Mouse (Mus musculus) hindbrain, embryonic 15.5 days (tissue): ENCODE data around the gene Tbc1d30. TPM values are rescaled to one million over a fixed set of nuclear protein-coding genes. Genes with fewer than 3 reads are reported as not detected.

ENCODE experiments used
- ATAC-seq: fragments of 200-750 bp; cut with Nextera tagmentation; 2 replicates; pipeline ENCODE4 v1.8.0; 2017; ENCODE audit warnings: low read depth, moderate number of reproducible peaks, moderate TSS enrichment; ENCODE audit not compliant: low FRiP score
- H3K27ac ChIP-seq: fragments of 300-500 bp; sonication (generic); replicated peaks from 2 replicates; pipeline ENCODE4 v1.5.1; 2015; ENCODE audit warnings: mild to moderate bottlenecking, inconsistent platforms
- H3K27me3 ChIP-seq: fragments of 300-500 bp; sonication (generic); 2 replicates; pipeline ENCODE4 v1.6.1; 2015; ENCODE audit warnings: control low read depth, inconsistent platforms
- H3K36me3 ChIP-seq: fragments of 300-500 bp; sonication (generic); 2 replicates; pipeline ENCODE4 v1.6.1; 2015; ENCODE audit warnings: control low read depth, inconsistent platforms
- H3K4me1 ChIP-seq: fragments of 300-500 bp; sonication (generic); replicated peaks from 2 replicates; pipeline ENCODE4 v1.6.1; 2015; ENCODE audit warnings: control low read depth, inconsistent platforms
- H3K4me2 ChIP-seq: fragments of 300-500 bp; sonication (generic); 2 replicates; pipeline ENCODE4 v1.6.1; 2015; ENCODE audit warnings: moderate library complexity, mild to moderate bottlenecking, inconsistent platforms
- H3K4me3 ChIP-seq: fragments of 300-500 bp; sonication (generic); 2 replicates; pipeline ENCODE4 v1.5.1; 2015; ENCODE audit warnings: mild to moderate bottlenecking, inconsistent platforms
- H3K9ac ChIP-seq: fragments of 300-500 bp; sonication (generic); 2 replicates; pipeline ENCODE4 v1.6.1; 2015; ENCODE audit warnings: inconsistent platforms
- H3K9me3 ChIP-seq: fragments of 300-500 bp; sonication (generic); 2 replicates; pipeline ENCODE4 v1.6.1; 2016; ENCODE audit warnings: control low read depth, inconsistent platforms
- WGBS: fragments of 180-500 bp; shearing (Covaris S2); methylation state at CpG from one replicate; pipeline ENCODE4 v1.1.7; 2015; 5-methylcytosine and 5-hydroxymethylcytosine counted together
- polyA plus RNA-seq: library from polyadenylated mRNA; unstranded; fragments of >200 nt; fragmentation: Nextera tagmentation; extraction: Ambion mirVana; gene quantifications from 2 replicates; pipeline ENCODE4 v1.2.1, GENCODE M21; 2015

The Tbc1d30 gene
- polyA plus RNA-seq, 1 experiment from 2014 or later, result 17.3 TPM

DNA sequence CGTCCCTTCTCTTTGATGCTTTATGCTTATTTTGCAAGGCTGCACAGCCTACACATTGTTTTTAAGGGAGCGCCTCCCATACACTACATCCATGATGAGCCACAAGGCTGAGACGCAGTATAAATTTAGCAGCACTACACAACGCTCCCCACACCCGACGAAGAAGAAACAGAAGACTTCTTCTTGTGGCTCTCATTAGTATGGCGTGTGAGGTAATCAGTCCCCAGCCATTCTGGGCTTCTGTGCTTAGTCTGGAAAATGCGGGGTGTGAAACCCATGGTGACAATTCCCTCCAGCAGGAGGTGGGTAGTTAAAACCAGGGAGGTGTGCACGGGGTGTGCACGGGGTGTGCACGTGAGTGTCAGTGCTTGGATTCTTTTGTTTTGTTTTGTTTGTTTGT lies 70.1 kb downstream of the Tbc1d30 start:
- ATAC-seq, result peak; percentile 30; the same call in 1 of the 2 replicates
- Histone ChIP-seq H3K4me1 (no peaks in the 10 kb centered on the region), H3K36me3 (no peaks in the 10 kb centered on the region; the same call in 1 of the 2 replicates), H3K27me3 (no peaks in the 10 kb centered on the region), H3K4me3 (no peak overlapping the region), H3K27ac (no peak overlapping the region), H3K4me2 (no peak overlapping the region), H3K9me3 (no peaks in the 10 kb centered on the region), H3K9ac (no peak overlapping the region)
- 86% methylated on average over 11 of the region's 11 CpGs for WGBS

DNA sequence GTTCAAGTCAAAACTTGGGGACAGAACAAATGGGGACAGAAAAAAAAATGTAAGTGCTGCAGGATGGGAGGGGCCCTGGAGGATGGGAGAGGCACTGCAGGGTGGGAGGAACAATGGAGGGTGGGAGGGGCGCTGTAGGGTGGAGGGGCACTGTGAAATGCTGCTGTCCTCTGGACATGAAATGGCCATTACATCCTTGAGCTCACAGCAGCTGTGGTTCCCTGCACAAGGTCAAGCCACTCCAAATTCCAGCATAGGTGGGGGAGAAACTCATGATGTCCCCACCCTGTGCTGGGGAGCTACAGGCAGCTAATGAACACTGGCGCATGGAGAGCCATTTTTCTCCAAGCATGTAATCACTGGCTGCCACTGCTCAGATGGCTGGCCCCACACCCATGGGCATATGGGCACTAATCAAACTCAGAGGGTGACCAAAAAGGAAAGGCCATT lies 74.0 kb downstream of the Tbc1d30 start:
- WGBS, result 72% methylated on average over 2 of the region's 2 CpGs
- Histone ChIP-seq H3K9me3 (no peaks in the 10 kb centered on the region), H3K4me1 (no peaks in the 10 kb centered on the region), H3K4me3 (no peak overlapping the region), H3K9ac (no peak overlapping the region), H3K36me3 (peaks cover 27% of the 10 kb centered on the region), H3K27me3 (no peaks in the 10 kb centered on the region), H3K27ac (no peak overlapping the region), H3K4me2 (no peak overlapping the region)
- no peak for ATAC-seq

DNA sequence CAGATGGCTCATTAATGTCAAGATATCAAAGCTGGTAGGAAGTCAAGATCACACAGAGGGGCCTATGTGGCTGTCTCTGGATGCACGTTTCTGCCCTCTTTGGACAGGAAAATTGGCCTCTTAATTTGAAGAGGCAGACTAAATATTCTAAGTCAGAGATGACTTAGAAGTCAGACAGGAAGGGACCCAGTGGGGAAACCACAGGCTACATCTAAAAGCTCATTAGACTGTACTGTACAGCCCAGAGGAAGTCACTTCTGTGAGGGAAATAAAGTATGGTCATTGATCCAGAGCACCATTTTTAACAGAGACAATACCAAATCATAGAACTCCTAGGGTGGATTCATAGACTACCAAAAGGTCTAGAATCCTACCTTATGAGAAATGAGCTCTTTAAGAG lies 76.1 kb downstream of the Tbc1d30 start:
- Histone ChIP-seq H3K4me1 (no peaks in the 10 kb centered on the region), H3K9ac (no peak overlapping the region), H3K27ac (no peak overlapping the region), H3K9me3 (no peaks in the 10 kb centered on the region), H3K4me2 (no peak overlapping the region), H3K36me3 (peaks cover 45% of the 10 kb centered on the region), H3K4me3 (no peak overlapping the region), H3K27me3 (no peaks in the 10 kb centered on the region)
- WGBS, result 95% methylated on average over 1 of the region's 1 CpGs
- ATAC-seq, result no peak

- H3K9me3 ChIP-seq, result no peaks in the 10 kb centered on the region
Observed at GRCm38 (mm10) chr10:121271002-121271401, 80.1 kb downstream of the Tbc1d30 start.

GRCm38 (mm10) chr10:121268771-121269170 lies 82.3 kb downstream of the Tbc1d30 start:
- ATAC-seq, result no peak
- no peaks in the 10 kb centered on the region for H3K9me3 ChIP-seq
- no peak overlapping the region for H3K4me2 ChIP-seq
- no peaks in the 10 kb centered on the region for H3K27me3 ChIP-seq
- H3K9ac ChIP-seq, result no peak overlapping the region
- 96% methylated on average over 8 of the region's 8 CpGs for WGBS
- H3K27ac ChIP-seq, result no peak overlapping the region
- H3K4me3 ChIP-seq, result no peak overlapping the region
- H3K36me3 ChIP-seq, result peaks cover 49% of the 10 kb centered on the region
- no peaks in the 10 kb centered on the region for H3K4me1 ChIP-seq

More at GRCm38 (mm10) chr10:121271002-121271401, 80.1 kb downstream of the Tbc1d30 start:
- Histone ChIP-seq H3K27ac (no peak overlapping the region), H3K4me3 (no peak overlapping the region), H3K9ac (no peak overlapping the region), H3K4me1 (no peaks in the 10 kb centered on the region), H3K27me3 (no peaks in the 10 kb centered on the region), H3K36me3 (peaks cover 69% of the 10 kb centered on the region), H3K4me2 (no peak overlapping the region)
- no peak for ATAC-seq
- WGBS, result 89% methylated on average over 8 of the region's 8 CpGs

- Histone ChIP-seq H3K4me3 (no peak overlapping the region), H3K4me2 (no peak overlapping the region), H3K9me3 (no peaks in the 10 kb centered on the region), H3K9ac (no peak overlapping the region), H3K36me3 (peaks cover 20% of the 10 kb centered on the region), H3K27ac (no peak overlapping the region), H3K4me1 (no peaks in the 10 kb centered on the region), H3K27me3 (no peaks in the 10 kb centered on the region)
- WGBS, result 84% methylated on average over 7 of the region's 7 CpGs
- ATAC-seq, result no peak
Observed at GRCm38 (mm10) chr10:121264204-121264575, 86.9 kb downstream of the Tbc1d30 start.

GRCm38 (mm10) chr10:121263520-121264203 lies 87.4 kb downstream of the Tbc1d30 start:
- Histone ChIP-seq H3K4me3 (no peak overlapping the region), H3K4me2 (no peak overlapping the region), H3K4me1 (no peaks in the 10 kb centered on the region), H3K36me3 (peaks cover 18% of the 10 kb centered on the region), H3K27me3 (no peaks in the 10 kb centered on the region), H3K27ac (no peak overlapping the region), H3K9me3 (no peaks in the 10 kb centered on the region), H3K9ac (no peak overlapping the region)
- WGBS, result 86% methylated on average over 21 of the region's 21 CpGs
- no peak for ATAC-seq

GRCm38 (mm10) chr10:121262206-121262605 lies 88.9 kb downstream of the Tbc1d30 start:
- H3K9me3 ChIP-seq, result no peaks in the 10 kb centered on the region
- no peak overlapping the region for H3K9ac ChIP-seq
- WGBS, result 92% methylated on average over 8 of the region's 8 CpGs
- no peaks in the 10 kb centered on the region for H3K27me3 ChIP-seq
- no peak for ATAC-seq
- H3K4me3 ChIP-seq, result no peak overlapping the region
- H3K27ac ChIP-seq, result no peak overlapping the region
- no peaks in the 10 kb centered on the region for H3K4me1 ChIP-seq
- no peak overlapping the region for H3K4me2 ChIP-seq
- peaks cover 8% of the 10 kb centered on the region for H3K36me3 ChIP-seq

- WGBS, result 73% methylated on average over 6 of the region's 6 CpGs
- H3K27ac ChIP-seq, result no peak overlapping the region
- no peaks in the 10 kb centered on the region for H3K36me3 ChIP-seq
- no peaks in the 10 kb centered on the region for H3K27me3 ChIP-seq
- H3K4me1 ChIP-seq, result no peaks in the 10 kb centered on the region
- no peak for ATAC-seq
- no peak overlapping the region for H3K4me2 ChIP-seq
- no peak overlapping the region for H3K4me3 ChIP-seq
- H3K9ac ChIP-seq, result no peak overlapping the region
- no peaks in the 10 kb centered on the region for H3K9me3 ChIP-seq
Observed at GRCm38 (mm10) chr10:121261036-121261592, 90.0 kb downstream of the Tbc1d30 start.

GRCm38 (mm10) chr10:121256115-121256825 lies 94.8 kb downstream of the Tbc1d30 start:
- Histone ChIP-seq H3K27me3 (peaks cover 6% of the 10 kb centered on the region; the same call in 1 of the 2 replicates), H3K27ac (no peak overlapping the region), H3K4me2 (no peak overlapping the region), H3K9me3 (no peaks in the 10 kb centered on the region), H3K4me1 (no peaks in the 10 kb centered on the region), H3K9ac (no peak overlapping the region), H3K36me3 (no peaks in the 10 kb centered on the region), H3K4me3 (no peak overlapping the region)
- ATAC-seq, result peak; percentile 30; the same call in 1 of the 2 replicates
- 26% methylated on average over 17 of the region's 17 CpGs for WGBS

DNA sequence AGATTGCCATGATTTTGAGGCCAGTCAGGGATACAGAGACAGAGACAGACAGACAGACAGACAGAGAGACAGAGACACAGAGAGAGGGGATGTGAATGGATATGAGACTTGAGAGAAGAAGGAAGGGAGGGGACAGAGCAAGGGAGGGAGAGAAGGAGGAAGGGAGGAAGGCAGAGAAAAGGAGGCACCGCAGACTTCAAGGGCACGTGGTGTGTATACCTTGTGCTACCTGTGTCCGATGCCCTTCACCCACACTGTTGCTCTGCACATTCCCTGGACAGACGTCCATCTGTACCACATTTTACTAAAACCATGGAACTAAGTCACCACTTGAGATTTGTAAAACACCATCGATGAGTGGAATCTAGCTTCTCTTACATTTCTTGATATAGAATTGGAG lies 95.6 kb downstream of the Tbc1d30 start:
- Histone ChIP-seq H3K4me2 (no peak overlapping the region), H3K36me3 (no peaks in the 10 kb centered on the region), H3K27ac (no peak overlapping the region), H3K9me3 (no peaks in the 10 kb centered on the region), H3K9ac (no peak overlapping the region), H3K4me1 (no peaks in the 10 kb centered on the region), H3K27me3 (peaks cover 6% of the 10 kb centered on the region; the same call in 1 of the 2 replicates), H3K4me3 (no peak overlapping the region)
- 95% methylated on average over 5 of the region's 5 CpGs for WGBS
- no peak for ATAC-seq

GRCm38 (mm10) chr10:121254343-121254742 lies 96.7 kb downstream of the Tbc1d30 start:
- no peak overlapping the region for H3K4me2 ChIP-seq
- no peak overlapping the region for H3K9ac ChIP-seq
- H3K9me3 ChIP-seq, result no peaks in the 10 kb centered on the region
- peaks cover 6% of the 10 kb centered on the region; the same call in 1 of the 2 replicates for H3K27me3 ChIP-seq
- H3K36me3 ChIP-seq, result no peaks in the 10 kb centered on the region
- H3K4me3 ChIP-seq, result no peak overlapping the region
- H3K4me1 ChIP-seq, result no peaks in the 10 kb centered on the region
- ATAC-seq, result no peak
- WGBS, result 85% methylated on average over 8 of the region's 8 CpGs
- no peak overlapping the region for H3K27ac ChIP-seq
